Mouse (Mus musculus): ENCODE results near the gene Rasgrp3. TPM values are rescaled to one million over a fixed set of nuclear protein-coding genes. Genes with fewer than 3 reads are reported as not detected.
"Not testable (repeated sequence)": the region's sequence is repeated elsewhere in the genome, so short reads cannot be mapped to it uniquely, and the experiment has no call there.

The Rasgrp3 gene
- 1 to 10 TPM; 8.4 to 9.6 TPM for total RNA-seq (2021)

DNA sequence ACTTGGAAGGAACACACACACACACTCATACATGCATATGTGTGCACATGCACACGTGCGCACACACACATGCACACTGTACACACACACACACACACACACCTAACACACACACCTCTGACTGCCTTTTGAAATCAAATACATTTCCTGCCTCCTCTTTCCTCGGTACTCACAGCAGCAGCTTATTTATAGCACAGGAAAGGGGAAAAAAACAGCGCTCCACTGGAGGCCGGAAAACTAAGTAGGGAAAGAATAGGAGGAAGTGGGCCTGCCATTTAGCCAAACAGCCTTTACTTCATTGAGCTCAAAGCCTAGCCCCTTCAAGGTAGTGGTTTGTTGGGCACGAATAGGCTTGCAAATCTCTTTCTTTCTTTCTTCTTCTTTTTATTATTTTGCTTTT lies at the start of gene Rasgrp3:
Rasgrp3 (plus strand) TSS at position 298 of the 400 bp plus-strand sequence.
- intact Hi-C loops (cut with DNase I), result no loop called here
- DNase-seq, result no peak

DNA sequence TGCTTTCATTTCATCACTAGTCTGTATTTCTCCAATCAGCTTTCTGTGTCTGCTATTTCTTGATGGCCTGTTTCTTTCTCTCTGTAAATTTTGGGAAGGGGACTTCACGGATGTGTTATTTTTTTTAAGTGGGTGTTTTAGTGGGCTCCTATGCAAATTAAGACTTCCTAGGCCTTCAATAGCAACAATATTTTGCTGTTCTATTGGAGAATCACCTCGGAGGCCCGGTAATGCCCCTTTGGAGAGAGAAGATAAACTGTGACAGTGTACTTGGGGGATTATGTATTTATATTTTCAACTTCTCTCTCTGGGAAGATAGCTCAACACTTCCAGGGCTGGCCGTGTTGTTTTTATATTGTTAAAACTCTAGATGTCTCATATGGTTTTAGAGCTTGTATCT lies 47.3 kb upstream of the Rasgrp3 start:
- DNase-seq, result no peak
- intact Hi-C loops (cut with DNase I), result loop anchor here (10.0 kb wide), 1 partner anchor 574 kb away; no protein-coding TSS in a partner anchor

DNA sequence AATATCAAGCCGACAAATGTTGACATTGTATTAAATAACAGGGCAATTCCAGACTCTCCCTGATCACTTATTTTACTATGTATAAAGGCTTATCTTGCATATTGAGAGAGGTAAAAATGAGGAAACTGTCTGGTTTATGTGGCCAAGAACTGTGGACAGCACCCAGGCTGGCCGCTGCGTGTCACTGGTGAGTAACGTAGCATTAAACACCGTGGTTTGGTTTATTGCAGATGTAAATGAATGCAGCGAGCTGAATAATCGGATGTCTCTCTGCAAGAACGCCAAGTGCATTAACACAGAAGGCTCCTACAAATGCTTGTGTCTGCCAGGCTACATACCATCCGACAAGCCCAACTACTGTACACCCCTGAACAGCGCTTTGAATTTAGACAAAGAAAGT lies 45.6 kb upstream of the Rasgrp3 start:
- intact Hi-C loops (cut with DNase I), result loop anchor here (10.0 kb wide), 1 partner anchor 145 kb away; no protein-coding TSS in a partner anchor
- no peak for DNase-seq

DNA sequence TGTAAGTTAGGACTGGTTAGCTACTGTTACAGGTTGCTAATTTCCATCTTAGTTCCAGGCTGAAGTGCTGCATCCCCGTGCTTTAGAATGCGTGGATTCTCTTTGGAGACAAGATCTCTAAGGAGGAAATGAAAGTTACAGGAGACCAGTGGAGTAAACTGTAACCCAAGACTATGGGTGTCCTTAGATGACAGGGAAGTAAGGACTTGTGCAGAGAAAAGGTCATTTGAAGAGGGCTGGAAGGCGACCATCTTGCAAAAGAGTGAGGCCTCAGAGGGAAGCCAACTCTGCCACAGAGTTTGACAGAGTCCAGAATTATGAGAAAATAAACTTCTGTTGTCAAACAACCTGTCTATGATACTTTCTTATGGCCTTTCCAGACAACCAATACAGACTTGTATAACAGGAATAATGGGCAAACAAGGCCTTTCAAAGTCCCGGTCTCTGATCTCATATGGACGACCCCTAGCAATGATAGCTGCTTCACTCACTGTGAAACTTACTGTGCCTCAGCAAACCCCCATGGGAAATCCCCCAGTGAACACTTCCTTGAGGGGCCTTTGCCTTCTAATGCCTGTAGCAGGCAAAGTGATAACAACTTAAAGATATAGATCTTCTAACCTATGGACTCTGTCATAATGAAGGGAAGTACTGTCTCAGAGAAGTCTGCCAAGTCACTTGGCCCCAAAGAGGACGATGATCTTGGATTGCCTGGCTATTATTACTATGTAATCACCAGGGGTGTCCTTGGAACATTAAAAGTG lies 44.1 kb upstream of the Rasgrp3 start:
- DNase-seq, result no peak
- intact Hi-C loops (cut with DNase I), result loop anchor here (10.0 kb wide), 1 partner anchor 143 kb away; no protein-coding TSS in a partner anchor

DNA sequence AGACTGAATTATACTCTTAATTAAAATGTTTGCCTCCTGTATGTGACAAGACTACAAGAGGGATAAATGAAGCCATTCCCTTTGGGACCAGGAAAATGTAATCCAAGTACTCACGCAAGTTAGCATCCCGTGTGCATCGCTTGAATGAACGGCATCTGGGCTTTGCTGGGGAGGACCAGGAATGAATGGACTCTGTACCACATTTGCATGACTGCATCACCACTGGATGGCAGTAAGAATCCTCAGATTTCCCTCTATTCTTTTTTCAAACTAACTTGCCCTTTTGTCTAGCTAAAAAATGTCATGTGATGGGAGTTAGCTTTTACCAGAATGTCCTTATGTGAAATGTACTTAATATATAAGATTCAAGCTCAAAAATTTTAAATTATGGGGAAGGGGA lies 29.3 kb upstream of the Rasgrp3 start:
- intact Hi-C loops (cut with DNase I), result no loop called here
- DNase-seq, result no peak

DNA sequence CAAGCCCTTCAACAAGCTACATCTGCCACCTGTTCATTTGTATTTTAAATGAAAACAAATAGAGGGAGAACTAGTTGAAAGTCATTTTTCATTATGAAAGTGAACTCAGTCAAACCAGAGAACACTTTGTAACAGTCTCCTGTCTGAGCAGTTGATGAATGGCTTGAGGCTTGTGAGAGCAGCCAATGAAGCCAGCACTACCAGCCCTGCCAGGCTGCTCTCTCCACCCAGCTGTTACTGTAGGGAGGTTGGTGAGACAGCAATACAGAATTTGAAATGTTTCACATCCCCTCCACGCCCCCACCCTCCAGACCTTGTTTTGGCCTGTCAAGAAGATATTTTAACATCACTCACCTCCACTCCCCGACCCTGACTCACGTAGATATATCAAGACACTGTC lies 18.8 kb upstream of the Rasgrp3 start:
- intact Hi-C loops (cut with DNase I), result no loop called here
- DNase-seq, result no peak

DNA sequence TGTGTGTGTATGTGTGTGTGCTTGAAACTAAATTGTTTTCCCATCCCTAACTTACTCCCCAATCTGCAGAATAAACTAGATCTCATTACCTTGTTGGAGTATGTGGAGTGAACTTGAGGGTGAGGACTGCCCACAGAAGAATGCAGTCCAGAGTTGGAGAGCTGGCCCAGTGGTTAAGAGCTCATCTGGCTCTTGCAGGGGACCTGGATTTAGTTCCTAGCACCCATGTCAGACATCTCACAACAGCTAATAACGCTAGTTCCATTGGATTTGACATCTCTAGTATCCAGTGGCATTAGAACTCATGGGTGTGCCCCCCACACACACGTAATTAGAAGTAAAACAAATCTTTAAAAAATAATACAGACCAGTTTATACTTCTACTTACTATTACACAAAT lies 1.5 kb upstream of the Rasgrp3 start:
- intact Hi-C loops (cut with DNase I), result no loop called here
- no peak for DNase-seq

DNA sequence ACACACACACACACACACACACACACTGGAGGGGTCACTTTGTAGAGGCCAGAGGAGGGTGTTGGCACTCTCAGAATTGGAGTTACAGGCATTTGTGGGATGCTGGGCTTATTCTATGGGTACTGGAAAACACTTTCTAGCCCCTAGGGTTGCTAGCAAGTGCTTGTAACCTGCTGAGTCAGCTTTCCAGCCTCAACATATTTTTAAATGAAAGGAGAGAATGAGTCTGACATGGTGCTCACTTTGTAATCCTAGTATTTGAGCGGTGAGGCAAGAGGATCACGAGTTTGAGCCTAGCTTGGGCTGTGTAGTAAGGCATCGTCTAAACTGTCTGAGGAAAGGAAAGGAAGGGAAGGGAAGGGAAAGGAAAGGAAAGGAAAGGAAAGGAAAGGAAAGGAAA lies 825 bp upstream of the Rasgrp3 start:
- intact Hi-C loops (cut with DNase I), result no loop called here
- DNase-seq, result no peak

DNA sequence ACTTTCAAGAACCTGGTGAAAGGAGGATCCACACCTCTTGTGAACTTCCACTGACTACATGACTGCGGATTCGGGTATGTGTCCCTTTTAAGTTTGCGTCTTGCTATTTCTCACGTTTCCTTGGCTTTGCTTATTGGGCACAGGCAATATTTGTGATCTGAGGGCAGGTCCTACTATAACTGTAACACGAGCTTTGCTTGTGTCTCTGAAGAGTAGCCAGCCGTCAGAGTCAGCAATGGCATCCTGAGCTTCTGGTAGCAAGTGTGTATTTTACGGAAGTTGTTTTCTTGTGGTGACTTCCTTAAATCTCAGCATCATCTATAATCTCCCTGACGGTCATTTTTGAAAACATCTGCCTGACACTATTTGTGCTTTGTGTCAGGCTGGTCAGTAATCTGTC lies 399 bp downstream of the Rasgrp3 start:
- DNase-seq, result no peak
- intact Hi-C loops (cut with DNase I), result no loop called here

DNA sequence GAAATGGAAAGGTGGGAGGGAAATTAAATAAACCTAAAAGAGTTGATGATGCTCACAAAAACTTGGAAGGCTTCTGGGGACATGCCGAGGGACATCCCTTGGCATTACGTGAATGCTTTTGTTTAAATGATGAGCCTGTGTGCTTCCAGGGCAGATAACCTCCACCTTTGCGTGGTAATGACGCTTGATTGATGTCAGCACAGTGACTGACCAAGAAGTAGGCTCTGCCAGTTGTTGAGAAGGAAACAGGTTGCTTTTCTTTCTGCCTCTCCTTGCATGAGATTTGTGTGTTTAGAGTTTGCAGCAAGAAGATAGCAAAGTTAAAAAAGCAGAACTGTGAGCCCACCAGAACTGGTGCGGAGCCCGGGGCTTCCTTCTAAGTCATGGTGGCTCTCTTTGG lies 1.1 kb downstream of the Rasgrp3 start:
- intact Hi-C loops (cut with DNase I), result no loop called here
- DNase-seq, result no peak

DNA sequence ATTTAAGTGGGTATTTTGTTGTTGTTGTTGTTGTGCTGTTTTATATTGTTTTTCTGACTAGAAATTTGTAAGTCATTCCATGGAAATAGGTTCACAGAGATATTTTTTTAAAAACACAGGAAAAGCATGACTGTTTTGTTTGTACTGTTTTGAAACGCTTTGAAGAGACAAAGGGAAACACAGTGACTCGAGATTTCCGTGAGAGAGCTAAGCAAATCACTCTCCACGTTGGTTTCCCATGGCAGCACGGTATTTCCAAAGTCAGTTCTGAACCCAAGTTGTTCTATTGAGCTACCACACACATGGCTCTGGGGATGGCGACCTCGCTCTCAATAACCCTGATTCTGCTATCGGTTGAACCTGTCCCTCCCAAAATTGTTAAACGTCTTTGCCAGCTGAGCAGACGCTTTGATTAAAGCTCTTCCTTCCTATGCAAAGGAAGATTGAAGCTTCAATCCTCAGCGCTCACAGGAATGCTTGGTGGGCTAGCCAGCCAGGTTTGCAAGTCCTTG lies 1.6 kb downstream of the Rasgrp3 start:
- intact Hi-C loops (cut with DNase I), result no loop called here
- DNase-seq, result no peak

DNA sequence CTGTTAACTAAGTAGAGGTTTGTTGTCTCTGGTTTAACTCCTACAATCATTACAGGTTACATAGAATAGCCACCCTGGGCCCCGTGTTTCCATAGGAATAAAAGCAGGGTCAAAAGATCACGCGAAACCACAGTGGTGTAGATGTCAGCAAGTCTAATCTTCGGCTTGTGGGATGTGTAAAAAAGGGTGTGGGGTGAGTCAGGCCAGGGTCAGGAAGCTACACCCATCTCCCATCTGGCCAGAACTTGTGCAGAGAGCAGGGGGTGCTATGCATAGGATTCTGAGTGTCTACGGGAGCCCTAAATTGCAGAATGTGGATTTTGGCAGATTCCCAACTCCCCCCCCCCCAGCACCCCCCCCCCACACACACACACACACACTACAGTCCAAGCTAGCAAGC lies 2.5 kb downstream of the Rasgrp3 start:
- no peak for DNase-seq
- intact Hi-C loops (cut with DNase I), result no loop called here

DNA sequence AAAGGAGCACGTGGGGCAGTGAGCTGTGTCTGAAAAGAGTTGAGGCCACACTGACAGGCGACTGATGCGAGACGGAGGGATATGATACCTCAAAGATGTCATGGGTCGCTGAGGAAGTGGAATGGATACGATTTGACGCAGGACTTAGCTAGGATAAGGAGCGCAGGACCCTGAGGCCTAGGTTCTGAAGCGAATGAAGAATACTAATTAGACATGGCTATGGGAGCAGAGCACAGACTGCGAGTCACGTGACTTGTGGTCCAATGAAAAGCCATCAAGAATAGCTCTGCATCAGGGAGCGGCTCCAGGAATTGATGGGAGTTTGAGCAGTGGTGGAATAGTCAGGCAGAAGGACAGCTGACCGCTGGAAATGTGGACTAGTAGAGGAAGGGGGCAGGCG lies 3.4 kb downstream of the Rasgrp3 start:
- intact Hi-C loops (cut with DNase I), result no loop called here
- DNase-seq, result no peak

DNA sequence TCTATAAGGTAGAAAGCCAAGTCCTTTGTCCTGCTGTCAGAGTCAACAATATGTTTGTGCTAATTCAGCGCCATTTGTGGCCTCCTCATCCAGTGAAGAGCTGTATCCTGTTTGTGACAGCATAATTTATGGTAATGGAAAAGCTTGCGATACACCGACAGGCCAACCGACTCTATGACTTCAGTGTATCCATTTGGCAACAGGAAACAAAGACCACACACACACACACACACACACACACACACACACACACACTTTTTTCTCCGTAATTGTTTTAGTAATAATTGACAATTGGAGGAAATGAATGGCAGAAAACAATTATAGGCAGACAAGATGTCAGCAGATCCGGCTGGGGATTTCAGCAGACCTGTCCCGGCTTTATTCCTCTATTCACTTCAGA lies 4.9 kb downstream of the Rasgrp3 start:
- DNase-seq, result no peak
- intact Hi-C loops (cut with DNase I), result no loop called here

DNA sequence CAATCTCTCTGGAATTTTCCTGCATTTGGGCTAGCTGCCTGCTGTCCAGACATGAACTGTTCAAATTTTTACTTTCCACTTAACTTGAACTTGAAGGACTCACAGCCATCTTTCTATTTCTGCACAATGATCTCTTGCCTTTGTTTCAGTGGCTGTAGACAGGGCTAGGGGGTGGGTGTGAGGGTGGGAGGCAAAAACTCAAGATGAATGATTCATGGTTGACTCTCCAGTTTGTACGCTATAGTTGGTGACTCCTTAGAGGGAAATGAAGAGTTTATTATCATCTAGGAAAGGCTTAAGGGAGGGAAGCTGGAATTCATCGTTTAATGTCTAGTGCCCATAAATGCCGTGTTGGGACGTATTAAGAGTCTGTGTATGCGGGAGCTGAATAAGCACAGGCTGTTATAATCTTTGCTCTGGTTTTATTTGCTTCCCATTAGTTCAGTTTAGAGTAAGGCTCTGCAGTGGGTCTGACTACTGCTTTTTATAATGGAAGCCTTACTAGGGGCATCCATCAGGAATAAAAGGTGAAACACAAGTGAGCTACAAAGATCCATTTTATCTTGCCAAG lies 5.6 kb downstream of the Rasgrp3 start:
- intact Hi-C loops (cut with DNase I), result no loop called here
- no peak for DNase-seq

DNA sequence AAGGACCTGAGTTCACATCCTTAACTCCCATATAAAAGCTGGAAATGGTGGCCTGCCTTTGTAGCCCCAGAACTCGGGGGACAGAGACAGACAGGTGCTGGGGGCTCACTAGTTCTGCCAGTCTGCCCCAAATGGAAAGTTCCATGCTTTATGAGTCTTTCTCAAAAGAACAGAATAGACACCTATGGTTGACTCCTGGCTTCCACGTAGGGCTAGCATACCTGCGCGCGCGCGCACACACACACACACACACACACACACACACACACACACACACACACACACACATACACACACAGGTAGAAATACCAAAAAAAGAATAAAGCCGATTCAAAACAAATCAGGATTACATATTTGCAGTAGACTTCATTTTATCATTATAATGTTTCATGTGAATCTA lies 6.7 kb downstream of the Rasgrp3 start:
- intact Hi-C loops (cut with DNase I), result no loop called here
- DNase-seq, result no peak

DNA sequence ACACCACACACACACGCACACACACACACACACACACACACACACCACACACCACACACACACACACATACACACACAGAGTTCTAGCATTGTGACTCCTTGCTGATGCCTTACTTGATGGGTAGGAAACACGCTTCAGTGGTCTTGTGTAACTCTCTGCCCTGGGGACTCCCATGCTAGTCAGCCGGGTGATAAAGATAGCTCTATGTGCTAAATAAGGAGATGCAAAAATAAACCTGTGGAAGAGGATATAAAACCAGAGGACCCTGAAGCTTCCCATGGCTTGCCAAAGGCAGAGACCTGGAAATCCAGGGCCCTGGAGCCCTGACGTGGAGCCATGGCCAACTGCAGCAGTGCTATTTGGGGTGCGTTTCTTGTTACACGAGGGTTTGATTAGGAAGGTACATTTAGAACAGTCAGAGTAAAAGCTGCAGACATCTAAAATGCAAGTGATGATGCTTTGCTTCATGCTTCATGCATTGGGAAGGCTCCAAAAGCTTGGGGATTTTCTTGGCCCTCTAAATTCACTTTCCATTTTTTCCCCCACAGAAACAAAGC lies 7.4 kb downstream of the Rasgrp3 start:
- DNase-seq, result no peak
- intact Hi-C loops (cut with DNase I), result no loop called here

DNA sequence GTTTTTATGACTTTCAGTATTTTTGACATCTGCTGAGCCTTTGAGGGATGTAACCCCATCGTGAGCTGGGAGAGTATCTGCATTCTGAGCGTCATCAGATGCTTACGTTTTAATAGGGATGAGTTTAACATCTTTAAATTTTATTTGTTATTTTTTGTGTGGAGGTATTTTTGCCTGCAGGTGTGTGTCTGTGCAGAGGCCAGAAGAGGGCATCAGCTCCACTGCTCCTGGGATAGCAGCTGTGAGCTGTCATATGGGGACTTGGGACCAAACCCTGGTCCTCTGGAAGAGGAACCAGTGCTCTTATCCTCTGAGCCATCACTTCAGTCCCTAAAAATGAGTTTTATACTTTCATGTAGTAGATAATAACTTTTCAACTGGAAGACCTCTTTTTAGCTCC lies 12.6 kb downstream of the Rasgrp3 start:
- intact Hi-C loops (cut with DNase I), result no loop called here
- no peak for DNase-seq

DNA sequence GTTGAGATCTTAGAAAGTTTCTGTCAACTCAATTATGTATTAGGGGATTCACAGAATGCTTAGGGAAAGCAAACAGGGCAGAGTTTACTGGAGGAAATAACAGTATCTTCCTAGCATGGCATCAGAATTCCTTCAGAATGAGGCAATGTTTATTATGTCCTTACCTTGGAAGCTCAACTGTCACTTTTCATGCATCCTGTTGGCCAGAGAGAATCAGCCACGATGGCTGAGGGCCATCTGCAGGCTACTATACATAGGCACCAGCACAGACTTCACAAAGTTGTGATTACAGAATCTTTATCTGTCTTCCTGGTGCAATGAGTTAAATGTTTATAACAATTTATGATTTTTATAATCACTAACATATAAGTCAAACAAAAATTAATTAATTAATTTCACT lies 13.3 kb downstream of the Rasgrp3 start:
- DNase-seq, result no peak
- intact Hi-C loops (cut with DNase I), result no loop called here

DNA sequence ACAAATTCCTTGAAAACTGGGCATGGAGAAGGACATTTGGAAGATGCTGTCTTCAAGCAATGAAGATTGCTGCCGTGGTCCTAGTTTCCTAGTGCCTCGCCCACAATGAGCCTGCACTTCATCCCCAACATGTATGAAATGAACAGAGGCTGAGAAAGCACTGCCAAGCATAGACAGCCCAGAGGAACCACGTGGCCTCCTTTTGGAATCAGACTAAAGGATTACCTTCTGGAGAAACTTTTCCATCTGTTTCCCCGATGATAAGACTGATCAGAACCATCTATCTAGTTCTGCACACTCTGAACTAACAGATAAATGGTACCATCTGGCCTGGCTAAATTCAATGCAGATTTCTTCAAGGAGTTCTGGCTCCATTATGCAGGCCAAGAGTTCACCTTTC lies 16.6 kb downstream of the Rasgrp3 start:
- intact Hi-C loops (cut with DNase I), result no loop called here
- no peak for DNase-seq

DNA sequence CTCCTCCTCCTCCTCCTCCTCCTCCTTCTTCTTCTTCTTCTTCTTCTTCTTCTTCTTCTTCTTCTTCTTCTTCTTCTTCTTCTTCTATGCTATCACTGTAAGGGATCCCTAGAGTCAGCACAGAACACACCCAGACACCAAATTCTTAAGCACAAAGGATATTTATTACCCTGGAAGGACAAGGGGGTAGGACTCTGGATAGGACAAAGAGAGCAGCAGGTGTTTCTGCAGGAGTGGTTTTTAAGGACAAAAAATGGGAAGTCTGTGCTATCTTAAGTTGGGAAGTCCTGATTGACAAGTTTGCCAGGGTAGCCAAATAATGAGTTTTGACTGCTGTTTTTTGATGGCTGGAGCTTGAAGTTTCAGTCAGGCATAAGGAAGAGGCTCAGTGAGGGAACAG lies 17.9 kb downstream of the Rasgrp3 start:
- intact Hi-C loops (cut with DNase I), result no loop called here
- no peak for DNase-seq

DNA sequence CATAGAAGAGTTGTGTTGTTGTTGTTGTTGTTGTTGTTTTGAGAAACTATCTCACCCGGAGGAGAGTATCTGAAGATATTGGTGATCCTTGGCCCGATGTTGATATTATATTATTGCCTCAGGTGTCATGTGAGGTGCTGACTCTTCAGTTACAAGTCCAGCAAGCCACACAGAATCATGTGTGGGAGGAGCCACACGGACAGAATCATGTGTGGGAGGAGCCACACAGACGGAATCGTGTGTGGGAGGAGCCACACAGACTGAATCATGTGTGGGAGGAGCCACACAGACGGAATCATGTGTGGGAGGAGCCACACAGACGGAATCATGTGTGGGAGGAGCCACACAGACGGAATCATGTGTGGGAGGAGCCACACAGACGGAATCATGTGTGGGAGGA lies 20.4 kb downstream of the Rasgrp3 start:
- intact Hi-C loops (cut with DNase I); DNase-seq: not testable (repeated sequence)

Data from left cerebral cortex, postnatal 4 days (tissue).